Mouse (Mus musculus) ES-Bruce4 (cell line): ENCODE results near the gene Gm8126. TPM values are rescaled to one million over a fixed set of nuclear protein-coding genes. Genes with fewer than 3 reads are reported as not detected.
"Not testable (repeated sequence)": the region's sequence is repeated elsewhere in the genome, so short reads cannot be mapped to it uniquely, and the experiment has no call there.

ENCODE experiments used
- H3K27ac ChIP-seq: 2 replicates; pipeline ENCODE4 v1.5.1; 2012; ENCODE audit warnings: low read length, inconsistent platforms; ENCODE audit not compliant: insufficient read depth
- H3K27me3 ChIP-seq: 2 replicates; pipeline ENCODE4 v1.6.1; 2012; ENCODE audit warnings: mild to moderate bottlenecking, low read length, inconsistent platforms; ENCODE audit not compliant: control insufficient read depth, poor library complexity, insufficient read depth, severe bottlenecking
- H3K36me3 ChIP-seq: 2 replicates; pipeline ENCODE4 v1.6.1; 2012; ENCODE audit warnings: inconsistent platforms, mild to moderate bottlenecking, low read length, moderate library complexity; ENCODE audit not compliant: control insufficient read depth, poor library complexity, insufficient read depth, severe bottlenecking
- H3K4me1 ChIP-seq: one replicate; pipeline ENCODE4 v1.8.1; 2011; ENCODE audit warnings: low read length; ENCODE audit not compliant: control insufficient read depth, insufficient read depth
- H3K4me3 ChIP-seq: 2 replicates; pipeline ENCODE4 v1.5.1; 2011; ENCODE audit warnings: low read depth, mild to moderate bottlenecking, low read length
- H3K9ac ChIP-seq: 2 replicates; pipeline ENCODE4 v1.6.1; 2012; ENCODE audit warnings: low read depth, mild to moderate bottlenecking, inconsistent platforms; ENCODE audit not compliant: poor library complexity, severe bottlenecking
- H3K9me3 ChIP-seq: replicated peaks from 2 replicates; pipeline ENCODE4 v1.6.1; 2012; ENCODE audit warnings: mild to moderate bottlenecking, low read length, inconsistent platforms; ENCODE audit not compliant: control insufficient read depth, poor library complexity, insufficient read depth, severe bottlenecking
- polyA plus RNA-seq: library from polyadenylated mRNA; stranded (reverse); fragments of >200 nt; gene quantifications from 2 replicates; pipeline ENCODE4 v1.2.4, GENCODE M21; 2011; ENCODE audit warnings: low read depth; ENCODE audit not compliant: missing spikeins, insufficient read depth, insufficient read length

Gm8126 gene
- polyA plus RNA-seq, 1 experiment = not detected

DNA sequence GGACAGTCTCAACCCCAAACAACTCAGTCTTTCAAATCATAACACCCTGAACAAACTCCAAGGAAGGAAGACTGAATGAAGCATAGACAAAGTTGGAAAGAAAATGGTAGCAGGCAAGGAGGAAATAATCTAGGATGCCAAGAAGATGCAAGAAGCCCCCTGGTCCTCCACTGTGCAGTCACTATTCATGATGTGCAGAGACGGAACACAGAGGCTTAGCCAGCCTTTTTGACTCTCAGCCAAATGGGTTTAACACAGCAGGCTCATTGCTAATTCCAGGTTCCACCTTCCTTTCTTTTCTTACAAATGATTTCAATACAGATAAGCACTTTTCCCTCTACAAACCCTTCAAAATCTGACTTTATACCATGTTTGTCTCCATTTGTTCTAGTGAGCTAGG, 14.7 kb downstream of the Gm8126 start:
- not testable (repeated sequence) for H3K27ac ChIP-seq, H3K9me3 ChIP-seq, H3K27me3 ChIP-seq, H3K4me3 ChIP-seq, H3K9ac ChIP-seq, H3K4me1 ChIP-seq, H3K36me3 ChIP-seq

DNA sequence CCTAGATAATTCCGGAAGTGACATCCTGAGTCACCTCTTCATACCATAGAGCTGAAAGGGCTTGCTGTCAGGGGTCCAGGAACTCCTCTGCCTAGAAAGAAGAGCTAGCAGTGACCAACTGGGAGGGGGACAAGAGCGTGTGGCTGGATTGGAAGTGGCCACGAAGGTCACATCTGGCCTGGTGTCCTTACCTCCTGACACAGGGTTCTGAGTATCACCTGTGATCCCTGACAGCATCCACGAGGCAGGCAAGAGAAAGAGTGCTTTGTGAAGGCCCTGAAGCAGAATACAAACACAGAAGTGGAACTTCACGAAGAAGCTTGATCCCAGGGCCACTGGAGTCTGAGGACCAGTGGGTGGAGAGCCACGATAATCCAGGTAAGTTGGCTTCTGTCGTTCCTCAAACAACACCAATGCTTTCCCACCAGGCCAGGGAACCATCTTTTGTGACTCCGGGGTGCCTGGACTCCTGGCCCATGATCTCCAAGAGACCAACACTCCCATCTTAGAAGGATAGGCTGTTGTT, 16.6 kb downstream of the Gm8126 start, which contains the start of gene Gm9732:
Gene Gm9732, plus strand, starts transcription at position 51 of the 526 bp plus-strand sequence.
- H3K4me1 ChIP-seq, H3K36me3 ChIP-seq, H3K27ac ChIP-seq, H3K9me3 ChIP-seq, H3K27me3 ChIP-seq, H3K4me3 ChIP-seq, H3K9ac ChIP-seq: not testable (repeated sequence)

DNA sequence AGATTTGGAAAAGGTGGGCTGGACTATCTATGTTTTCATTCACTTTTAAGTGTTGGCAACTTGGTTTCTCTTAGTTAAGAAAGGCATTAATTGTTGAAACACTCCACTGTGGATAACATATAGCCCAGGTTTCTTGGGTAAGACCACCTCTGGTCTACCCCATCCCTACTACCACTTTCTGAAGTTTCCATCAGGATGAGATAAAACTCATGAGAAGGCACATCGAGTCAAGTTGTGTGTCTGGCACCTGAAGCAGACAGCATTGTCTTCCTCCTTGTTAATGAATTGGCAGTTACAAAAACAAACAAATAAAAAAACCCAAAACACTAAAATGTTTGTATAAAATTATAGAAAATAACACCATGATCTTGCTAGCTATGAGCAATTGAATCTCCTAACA, 17.3 kb downstream of the Gm8126 start:
- not testable (repeated sequence) for H3K4me3 ChIP-seq, H3K4me1 ChIP-seq, H3K27me3 ChIP-seq, H3K9ac ChIP-seq, H3K27ac ChIP-seq, H3K9me3 ChIP-seq, H3K36me3 ChIP-seq

DNA sequence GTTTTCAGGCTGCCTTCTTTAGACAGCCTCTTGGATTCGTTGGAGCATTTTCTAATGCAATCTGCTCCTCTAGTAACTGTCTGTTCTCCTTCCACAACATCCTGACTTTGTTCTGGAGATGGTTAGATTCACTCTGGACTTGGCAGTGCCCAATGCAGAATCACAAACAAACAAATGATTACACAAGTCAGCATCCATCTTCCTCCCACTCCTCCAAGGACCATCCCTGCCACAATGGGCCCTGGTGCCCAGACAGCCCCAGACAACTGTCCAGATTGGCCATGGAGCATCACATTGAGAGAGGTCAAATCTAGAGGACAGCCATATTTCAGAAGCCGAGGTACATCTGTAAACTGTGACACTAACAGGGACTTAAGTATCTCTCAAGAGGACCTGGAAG, 19.0 kb downstream of the Gm8126 start:
- H3K36me3 ChIP-seq, H3K4me1 ChIP-seq, H3K9me3 ChIP-seq, H3K4me3 ChIP-seq, H3K9ac ChIP-seq, H3K27me3 ChIP-seq, H3K27ac ChIP-seq: not testable (repeated sequence)

DNA sequence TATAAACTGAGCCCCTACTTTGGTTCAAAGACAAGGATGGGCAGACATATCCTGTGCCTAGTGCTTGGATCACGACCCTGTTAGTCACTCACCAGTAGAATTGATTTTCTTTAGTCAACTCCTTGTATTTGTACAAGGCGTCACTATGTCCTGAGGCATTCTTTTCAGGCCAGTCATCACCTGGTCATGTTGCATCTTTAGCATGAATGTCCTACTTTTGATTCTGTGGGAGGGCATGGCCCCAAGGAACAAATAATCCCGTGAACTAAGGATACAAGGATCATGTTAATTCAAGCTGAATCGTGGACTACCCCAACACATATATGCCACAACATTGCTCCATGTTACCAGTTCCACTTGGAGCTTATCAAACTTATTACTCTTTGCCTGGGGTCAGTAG, 19.7 kb downstream of the Gm8126 start:
- not testable (repeated sequence) for H3K36me3 ChIP-seq

DNA sequence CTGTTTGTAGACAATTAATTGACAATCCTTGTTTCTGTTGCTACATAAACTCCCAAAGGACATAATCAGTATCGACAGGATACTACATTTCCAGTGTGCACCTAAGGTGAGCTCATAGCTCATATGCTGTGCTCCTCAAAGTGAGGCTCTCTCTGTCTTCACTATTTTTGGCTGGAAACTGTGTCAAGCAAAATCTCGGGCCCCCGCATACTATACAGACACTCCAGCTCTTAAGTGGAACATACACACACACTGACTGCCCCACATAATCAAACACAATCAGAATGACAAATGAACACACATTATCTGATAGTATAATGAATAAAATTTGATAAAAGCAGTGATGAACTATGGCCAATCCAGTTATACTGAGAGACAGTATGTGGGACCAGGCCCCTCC, 20.2 kb downstream of the Gm8126 start:
- H3K36me3 ChIP-seq = not testable (repeated sequence)

More for the DNA sequence above, 19.7 kb downstream of the Gm8126 start:
- not testable (repeated sequence) for H3K4me1 ChIP-seq, H3K27me3 ChIP-seq, H3K4me3 ChIP-seq, H3K9ac ChIP-seq, H3K9me3 ChIP-seq, H3K27ac ChIP-seq

DNA sequence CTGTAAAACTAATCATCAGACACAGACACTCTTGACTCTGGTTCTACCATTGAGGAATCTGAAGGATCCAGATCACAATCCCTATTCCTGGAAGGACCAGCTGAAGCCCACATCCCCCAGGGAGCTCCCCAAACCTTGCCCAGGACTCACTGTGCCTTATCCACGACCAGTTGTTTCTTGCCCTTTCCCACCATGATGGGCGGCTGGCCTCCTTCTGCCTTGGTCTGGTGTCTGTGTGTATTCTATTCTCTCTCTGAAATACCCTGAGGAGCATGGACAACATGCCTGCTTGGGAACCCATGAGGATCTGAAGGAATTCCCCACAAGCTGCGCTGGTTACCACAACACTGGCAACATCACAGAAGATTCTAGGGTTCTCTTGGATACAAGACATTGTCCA, 35.1 kb downstream of the Gm8126 start, which contains the start of gene Gm8127:
Gene Gm8127, minus strand, starts transcription at position 330 of the 400 bp plus-strand sequence.
- H3K27me3 ChIP-seq, H3K4me1 ChIP-seq, H3K9me3 ChIP-seq, H3K36me3 ChIP-seq, H3K27ac ChIP-seq, H3K9ac ChIP-seq, H3K4me3 ChIP-seq: not testable (repeated sequence)

More for the DNA sequence above, 20.2 kb downstream of the Gm8126 start:
- not testable (repeated sequence) for H3K4me3 ChIP-seq, H3K9me3 ChIP-seq, H3K27me3 ChIP-seq, H3K4me1 ChIP-seq, H3K27ac ChIP-seq, H3K9ac ChIP-seq

Other genes with a start within 250 kb of the Gm8126 start
- gene Gm10376, start 243.0 kb upstream of the Gm8126 start, polyA plus RNA-seq = not detected in 2 replicates
- not detected in 2 replicates for gene Gm8094, start 182.0 kb upstream of the Gm8126 start, polyA plus RNA-seq
- not detected in 2 replicates for gene Gm8104, start 158.0 kb upstream of the Gm8126 start, polyA plus RNA-seq
- not detected in 2 replicates for gene Gm7233, start 78.8 kb upstream of the Gm8126 start, polyA plus RNA-seq
- gene Gm8122, start 23.3 kb upstream of the Gm8126 start, polyA plus RNA-seq = not detected in 2 replicates
- gene Gm9732, start 16.4 kb downstream of the Gm8126 start, polyA plus RNA-seq = 0.60 and 0.82 TPM in 2 replicates
- gene Gm8127, start 35.2 kb downstream of the Gm8126 start, polyA plus RNA-seq = not detected in 2 replicates
- not detected in 2 replicates for gene 1700001F09Rik, start 89.2 kb downstream of the Gm8126 start, polyA plus RNA-seq
- gene Gm8138, start 157.7 kb downstream of the Gm8126 start, polyA plus RNA-seq = not detected in 2 replicates